Mouse (Mus musculus): ENCODE measurements around the gene Coro1a.

DNA sequence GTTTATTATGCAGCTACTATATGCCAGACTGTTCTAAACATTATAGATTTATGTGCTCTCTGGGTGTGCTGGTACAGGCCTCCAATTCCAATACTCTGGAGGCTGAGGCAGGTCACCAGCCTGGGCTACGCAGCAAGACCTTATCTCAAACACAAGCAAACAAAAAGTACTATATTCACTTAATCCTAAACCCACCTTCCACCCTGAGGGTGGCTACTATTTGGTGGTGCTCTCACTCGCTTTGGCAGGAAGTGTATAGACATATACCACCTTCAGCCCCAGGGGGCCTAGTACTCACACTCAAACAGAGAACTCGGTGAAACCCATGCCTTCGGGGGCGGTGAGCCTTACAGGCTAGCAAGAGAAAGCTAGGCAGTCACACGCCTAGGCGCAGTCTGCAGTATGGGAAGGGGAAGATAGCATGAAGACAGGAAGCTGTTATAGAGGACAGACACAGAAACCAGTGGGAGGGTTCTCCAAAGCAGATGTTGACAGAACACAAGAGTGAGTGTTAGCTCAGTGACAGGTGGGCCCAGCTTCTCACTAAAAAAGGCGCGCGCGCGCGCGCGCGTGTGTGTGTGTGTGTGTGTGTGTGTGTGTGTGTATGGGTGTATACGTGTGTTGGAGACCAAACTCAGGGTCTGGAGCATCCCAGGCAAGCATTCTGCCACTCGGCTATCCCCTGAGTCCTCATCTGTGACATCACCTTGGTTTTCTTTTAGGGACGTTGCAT lies at the start of gene Coro1a:
- TF ChIP-seq POLR2A (IDR thresholded peaks at IDR 0.05; ENCODE audit: extremely low read depth, insufficient read depth, low read length) (no peak), CTCF (IDR thresholded peaks at IDR 0.05; ENCODE audit: extremely low read depth, insufficient read depth, low read length) (no peak)
